Mouse (Mus musculus) layer of hippocampus, adult 8-10 months (tissue): ENCODE results near the gene Chmp2a. TPM values are rescaled to one million over a fixed set of nuclear protein-coding genes. Genes with fewer than 3 reads are reported as not detected.

Experiments
- DNase-seq, 2 experiments: peaks; one replicate each; pipeline ENCODE4 v3.0.0; 2022; ENCODE audit warnings: low spot score in 2 of 2
- total RNA-seq, 4 experiments: library from RNA; stranded (reverse); gene quantifications; 2 replicates each; pipeline ENCODE4 v1.2.4; 2022

Gene Chmp2a
- total RNA-seq, 4 experiments from 2014 or later, result 145 to 152 (median 147) TPM

- DNase-seq, result no peak
These were observed 31.2 kb downstream of the Chmp2a start for GRCm38 (mm10) chr7:13003380-13003779.

GRCm38 (mm10) chr7:13001584-13001983, 33.0 kb downstream of the Chmp2a start:
- no peak for DNase-seq

- no peak for DNase-seq
These were observed 35.8 kb downstream of the Chmp2a start, which contains the start of gene Trim28 for GRCm38 (mm10) chr7:12998851-12999250. TSS of gene Trim28 (plus strand) at chr7:12999114.

- no peak for DNase-seq
These were observed 36.6 kb downstream of the Chmp2a start, which contains the start of gene Slc27a5 for GRCm38 (mm10) chr7:12998053-12998452. TSS of gene Slc27a5 (minus strand) at chr7:12998192.

- no peak for DNase-seq
These were observed 37.4 kb downstream of the Chmp2a start for GRCm38 (mm10) chr7:12997230-12997629.

GRCm38 (mm10) chr7:12995862-12996261, 38.7 kb downstream of the Chmp2a start:
- DNase-seq, result no peak

GRCm38 (mm10) chr7:12993148-12993547, 41.5 kb downstream of the Chmp2a start:
- no peak for DNase-seq

- DNase-seq, result no peak
These were observed 42.4 kb downstream of the Chmp2a start for GRCm38 (mm10) chr7:12992222-12992621.

GRCm38 (mm10) chr7:12987409-12988189, 47.0 kb downstream of the Chmp2a start:
- DNase-seq, result no peak

GRCm38 (mm10) chr7:12986906-12987305, 47.7 kb downstream of the Chmp2a start:
- DNase-seq, result no peak

GRCm38 (mm10) chr7:12985724-12986123, 48.9 kb downstream of the Chmp2a start:
- DNase-seq, result no peak

Other genes with a start within 250 kb of the Chmp2a start
- 10 to 100 TPM; 21.6 to 35.9 (median 28.0) TPM for gene Zscan18, start 231.2 kb downstream of the Chmp2a start, total RNA-seq
- 10 to 100 TPM; 22.6 to 31.3 (median 25.8) TPM for gene Zfp329, start 215.9 kb downstream of the Chmp2a start, total RNA-seq
- 10 to 100 TPM; 14.0 to 18.0 (median 15.9) TPM for gene Zfp110, start 200.0 kb downstream of the Chmp2a start, total RNA-seq
- 1 to 10 TPM; 6.6 to 8.3 (median 7.4) TPM for gene Zfp128, start 153.6 kb downstream of the Chmp2a start, total RNA-seq
- gene Zscan22, start 137.0 kb downstream of the Chmp2a start, total RNA-seq, result 10 to 100 TPM; 14.0 to 20.3 (median 15.1) TPM
- 100 to 1,000 TPM; 383 to 519 (median 436) TPM for gene Rps5, start 112.5 kb downstream of the Chmp2a start, total RNA-seq
- gene Rnf225, start 107.4 kb downstream of the Chmp2a start, total RNA-seq, result 1 to 10 TPM in 1 of 4 experiments, under 1 TPM in 3; 0.77 to 1.4 (median 0.92) TPM
- 10 to 100 TPM in 3 of 4 experiments, 1 to 10 TPM in 1; 9.5 to 11.6 (median 11.3) TPM for gene Zfp324, start 69.0 kb downstream of the Chmp2a start, total RNA-seq
- gene Zfp446, start 57.0 kb downstream of the Chmp2a start, total RNA-seq, result 10 to 100 TPM in 1 of 4 experiments, 1 to 10 TPM in 3; 7.5 to 10.8 (median 8.8) TPM
- under 1 TPM in 3 of 4 experiments, not detected in 1; 0.27 to 0.47 (median 0.27) TPM for gene Slc27a5, start 36.6 kb downstream of the Chmp2a start, total RNA-seq
- 100 to 1,000 TPM; 244 to 272 (median 252) TPM for gene Trim28, start 35.7 kb downstream of the Chmp2a start, total RNA-seq
- 10 to 100 TPM; 27.0 to 29.6 (median 29.3) TPM for gene Zbtb45, start 24.8 kb downstream of the Chmp2a start, total RNA-seq
- 100 to 1,000 TPM; 188 to 210 (median 192) TPM for gene Ube2m, start 3.5 kb upstream of the Chmp2a start, total RNA-seq
- gene Mzf1, start 20.0 kb upstream of the Chmp2a start, total RNA-seq, result 10 to 100 TPM; 12.1 to 16.3 (median 15.0) TPM
- not detected for gene Vmn1r85, start 60.4 kb upstream of the Chmp2a start, total RNA-seq
- not detected for gene Vmn1r86, start 85.1 kb upstream of the Chmp2a start, total RNA-seq
- gene Vmn1r87, start 105.3 kb upstream of the Chmp2a start, total RNA-seq, result not detected
- gene Vmn1r88, start 124.8 kb upstream of the Chmp2a start, total RNA-seq, result under 1 TPM; 0.16 to 0.35 (median 0.27) TPM
- gene Vmn1r89, start 178.2 kb upstream of the Chmp2a start, total RNA-seq, result not detected
- 10 to 100 TPM in 2 of 4 experiments, 1 to 10 TPM in 2; 7.6 to 10.1 (median 9.3) TPM for gene Lig1, start 242.5 kb upstream of the Chmp2a start, total RNA-seq
- 10 to 100 TPM; 15.2 to 18.8 (median 17.9) TPM for gene Zswim9, start 243.9 kb upstream of the Chmp2a start, total RNA-seq